Mouse (Mus musculus) hematopoietic stem cell, adult 5-6 weeks (primary cell): Measurements from ENCODE around the gene Ppp1r12a. TPM values are rescaled to one million over a fixed set of nuclear protein-coding genes. Genes with fewer than 3 reads are reported as not detected.

ENCODE experiments used
- ATAC-seq, 2 experiments: fragments of 125-278 bp in 1 of 2; replicated peaks in 1 of 2; 2 replicates each; pipeline ENCODE4 v1.8.0; 2016 to 2017; ENCODE audit warnings: inconsistent platforms in 2 of 2, mild to moderate bottlenecking in 2 of 2, moderate number of reproducible peaks in 2 of 2, low read depth in 1 of 2, moderate TSS enrichment in 1 of 2; ENCODE audit not compliant: low FRiP score in 2 of 2, poor library complexity in 2 of 2, severe bottlenecking in 2 of 2, insufficient read depth in 1 of 2, low TSS enrichment in 1 of 2
- total RNA-seq: library from RNA; stranded (forward); fragments of 172-1452, 232-1000 nt; gene quantifications from 2 replicates; pipeline ENCODE4 v1.2.3, GENCODE M21; 2017

Gene Ppp1r12a
- total RNA-seq, 1 experiment from 2014 or later, result 188 TPM

- no peak for ATAC-seq
Observed at GRCm38 (mm10) chr10:108184763-108185162, 22.8 kb downstream of the Ppp1r12a start.

DNA sequence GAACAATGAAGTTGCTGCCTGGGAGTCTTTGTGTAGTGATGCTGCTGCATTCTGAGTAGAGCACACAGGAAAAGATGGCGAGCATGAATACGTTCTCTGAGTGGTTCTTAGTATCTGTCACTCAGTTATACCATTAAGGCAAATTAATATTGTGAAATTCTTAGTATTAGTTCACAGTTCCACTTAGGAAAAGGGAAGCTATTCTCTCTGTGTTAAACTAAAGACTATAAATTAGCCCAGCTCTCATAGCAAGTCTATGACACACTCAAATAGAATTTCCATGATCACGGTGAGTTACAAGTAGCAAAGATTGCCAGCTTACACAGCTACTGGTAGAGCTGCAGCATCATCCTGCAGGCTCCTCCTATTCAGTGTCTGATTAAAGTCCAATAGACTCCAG, 23.3 kb downstream of the Ppp1r12a start:
- ATAC-seq, result peak; percentile 40 to 59; a peak in 2 of 4 replicates

DNA sequence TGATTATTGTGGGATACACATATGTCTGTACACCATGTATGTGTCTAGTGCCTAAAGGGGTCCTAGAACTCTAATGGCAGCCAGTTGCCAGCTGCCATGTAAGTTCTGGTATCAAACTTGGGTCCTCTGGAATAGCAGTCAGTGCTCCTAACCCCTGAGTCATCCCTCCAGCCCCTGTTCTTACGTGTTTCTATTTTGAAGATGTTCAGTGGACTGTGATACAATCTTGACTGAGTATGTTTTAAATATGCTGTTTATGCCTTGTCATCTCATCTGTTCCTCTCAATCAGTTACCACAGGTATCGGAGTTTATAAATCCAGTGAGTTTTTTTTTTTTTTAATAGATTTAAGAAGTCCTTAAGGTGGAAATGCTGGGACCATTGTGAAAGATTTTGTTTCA, 27.3 kb downstream of the Ppp1r12a start:
- ATAC-seq, result no peak

- no peak for ATAC-seq
Observed at GRCm38 (mm10) chr10:108189986-108190385, 28.0 kb downstream of the Ppp1r12a start.

DNA sequence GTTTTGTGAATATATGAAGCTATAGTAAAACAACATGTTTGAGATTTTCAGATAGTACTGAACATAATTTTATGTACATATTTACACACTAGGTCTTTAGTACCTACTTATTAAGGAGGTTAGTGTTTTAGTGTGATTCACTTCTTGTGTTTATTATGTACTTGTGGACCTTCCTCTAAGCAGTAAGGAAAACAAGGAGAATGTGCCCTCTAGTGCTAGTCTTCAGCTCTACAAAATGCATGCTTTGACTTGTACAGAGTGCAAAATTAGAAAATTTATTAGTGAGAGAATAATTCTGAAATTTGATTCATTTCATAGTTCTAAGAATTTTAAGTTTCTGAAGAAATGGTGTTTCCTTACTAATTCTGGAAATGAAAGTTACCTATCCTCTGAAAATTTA, 28.6 kb downstream of the Ppp1r12a start:
- no peak for ATAC-seq

GRCm38 (mm10) chr10:108191381-108191787, 29.4 kb downstream of the Ppp1r12a start:
- peak; percentile 92 to 97 for ATAC-seq

DNA sequence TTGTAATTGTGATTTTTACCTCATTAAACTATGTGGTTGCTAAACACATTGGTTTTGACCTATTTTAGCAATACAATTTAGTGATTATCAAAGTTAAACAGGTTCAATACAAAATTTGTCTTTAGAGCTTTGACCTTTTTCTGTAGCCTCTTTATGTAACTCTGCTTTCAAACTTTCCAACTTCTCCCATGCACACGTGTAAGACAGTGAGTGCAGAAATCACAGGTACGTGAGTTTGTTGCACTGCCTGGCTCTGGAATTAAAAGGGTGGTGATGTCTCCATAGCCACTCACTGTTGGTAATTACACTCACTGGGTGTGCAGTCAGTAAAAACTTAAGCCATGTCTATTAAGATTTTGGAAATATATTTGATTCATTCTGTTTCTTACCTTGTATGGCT, 30.3 kb downstream of the Ppp1r12a start:
- no peak for ATAC-seq

- ATAC-seq, result no peak
Observed at GRCm38 (mm10) chr10:108196124-108196523, 34.1 kb downstream of the Ppp1r12a start.

DNA sequence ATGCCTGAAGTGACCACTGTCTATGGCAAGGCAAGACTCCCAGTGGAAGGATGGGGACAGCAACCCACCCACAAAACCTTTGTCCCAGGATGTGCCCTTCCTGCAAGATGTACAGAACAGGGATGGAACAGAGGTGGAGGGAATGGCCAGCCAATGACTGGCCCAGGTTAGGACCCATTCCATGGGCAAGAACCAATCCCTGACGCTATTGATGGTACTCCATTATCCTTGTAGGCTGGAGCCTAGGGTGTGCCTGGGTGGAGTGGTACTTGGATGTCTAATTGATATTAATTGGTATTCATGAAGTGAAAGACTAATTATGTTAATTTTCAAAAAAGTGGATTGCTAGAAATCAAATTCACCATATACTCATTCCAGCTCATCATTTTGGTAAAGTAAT, 35.5 kb downstream of the Ppp1r12a start:
- 0 out of 4 replicates have a peak, but pooled peaks of 1 of the 2 experiments have one; percentile 16 for ATAC-seq

GRCm38 (mm10) chr10:108198945-108199344, 37.0 kb downstream of the Ppp1r12a start:
- ATAC-seq, result no peak

DNA sequence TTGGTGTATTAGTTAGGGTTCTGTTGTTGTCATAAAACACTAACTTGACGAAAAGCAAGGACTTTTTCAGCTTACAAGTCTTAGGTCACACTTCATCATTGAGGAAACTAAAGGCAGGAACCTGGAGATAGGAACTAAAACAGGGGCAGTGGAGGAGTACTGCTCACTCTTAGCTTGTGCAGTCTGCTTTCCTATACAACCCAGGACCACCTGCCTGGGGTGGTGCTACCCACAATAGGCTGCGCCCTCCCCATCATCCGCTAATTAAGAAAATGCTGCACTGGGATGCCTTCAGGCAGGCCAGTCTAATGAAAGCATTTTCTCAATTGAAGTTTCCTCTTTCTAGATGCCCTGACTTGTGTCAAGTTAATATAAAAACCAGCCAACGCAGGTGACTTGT, 40.1 kb downstream of the Ppp1r12a start:
- ATAC-seq, result no peak

DNA sequence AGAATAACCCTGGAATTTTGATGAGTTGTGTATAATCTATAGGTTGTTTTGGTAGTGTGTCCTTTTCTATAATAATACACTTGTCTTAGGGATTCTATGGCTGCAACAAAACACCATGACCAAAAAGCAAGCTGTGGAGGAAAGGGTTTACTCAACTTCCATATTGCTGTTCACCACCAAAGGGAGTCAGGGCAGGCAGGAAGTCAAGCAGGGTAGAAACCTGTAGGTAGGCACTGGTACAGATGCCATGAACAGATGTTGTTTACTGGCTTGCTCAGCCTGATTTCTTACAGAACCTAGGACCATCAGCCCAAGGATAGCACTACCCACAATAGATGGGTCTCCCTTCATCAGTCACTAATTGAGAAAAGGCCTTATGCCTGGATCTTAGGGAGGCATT, 41.4 kb downstream of the Ppp1r12a start:
- no peak for ATAC-seq

DNA sequence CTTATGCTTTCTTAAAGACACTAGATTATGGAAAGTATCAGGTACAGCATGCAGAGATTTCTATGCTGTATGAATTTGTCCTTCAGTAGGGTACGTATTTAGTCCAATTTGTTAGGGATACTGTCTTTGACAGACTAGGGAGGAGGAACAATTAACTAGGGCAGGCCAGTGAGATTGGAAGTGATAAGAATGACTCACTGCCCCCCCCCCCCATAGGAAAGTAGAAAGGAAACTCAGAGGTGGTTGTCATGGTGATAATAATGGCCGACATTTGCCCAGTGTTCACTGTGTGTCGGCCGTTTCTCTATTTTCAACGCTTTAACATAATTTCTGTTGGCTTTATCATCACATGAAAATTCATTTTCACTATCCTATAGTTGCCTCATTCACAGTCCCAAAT, 47.4 kb downstream of the Ppp1r12a start:
- no peak for ATAC-seq

GRCm38 (mm10) chr10:108224413-108224812, 62.4 kb downstream of the Ppp1r12a start:
- no peak for ATAC-seq

GRCm38 (mm10) chr10:108237049-108237448, 75.1 kb downstream of the Ppp1r12a start:
- no peak for ATAC-seq

- no peak for ATAC-seq
Observed at GRCm38 (mm10) chr10:108239061-108239460, 77.1 kb downstream of the Ppp1r12a start.

- no peak for ATAC-seq
Observed at GRCm38 (mm10) chr10:108250710-108251109, 88.7 kb downstream of the Ppp1r12a start.

- ATAC-seq, result no peak
Observed at GRCm38 (mm10) chr10:108251181-108251580, 89.2 kb downstream of the Ppp1r12a start.

GRCm38 (mm10) chr10:108255812-108256376, 93.9 kb downstream of the Ppp1r12a start:
- ATAC-seq, result peak in 1 of 2 experiments; percentile 32; a peak in 2 of 4 replicates
